Mouse (Mus musculus): ENCODE measurements around the gene Vwc2. TPM values are rescaled to one million over a fixed set of nuclear protein-coding genes. Genes with fewer than 3 reads are reported as not detected.
A peak's percentile ranks its signal among the peaks of the same experiment; 100 is the strongest.

Gene Vwc2
- total and polyA plus RNA-seq, 3 experiments: 0.29 to 0.61 (median 0.31) TPM

DNA sequence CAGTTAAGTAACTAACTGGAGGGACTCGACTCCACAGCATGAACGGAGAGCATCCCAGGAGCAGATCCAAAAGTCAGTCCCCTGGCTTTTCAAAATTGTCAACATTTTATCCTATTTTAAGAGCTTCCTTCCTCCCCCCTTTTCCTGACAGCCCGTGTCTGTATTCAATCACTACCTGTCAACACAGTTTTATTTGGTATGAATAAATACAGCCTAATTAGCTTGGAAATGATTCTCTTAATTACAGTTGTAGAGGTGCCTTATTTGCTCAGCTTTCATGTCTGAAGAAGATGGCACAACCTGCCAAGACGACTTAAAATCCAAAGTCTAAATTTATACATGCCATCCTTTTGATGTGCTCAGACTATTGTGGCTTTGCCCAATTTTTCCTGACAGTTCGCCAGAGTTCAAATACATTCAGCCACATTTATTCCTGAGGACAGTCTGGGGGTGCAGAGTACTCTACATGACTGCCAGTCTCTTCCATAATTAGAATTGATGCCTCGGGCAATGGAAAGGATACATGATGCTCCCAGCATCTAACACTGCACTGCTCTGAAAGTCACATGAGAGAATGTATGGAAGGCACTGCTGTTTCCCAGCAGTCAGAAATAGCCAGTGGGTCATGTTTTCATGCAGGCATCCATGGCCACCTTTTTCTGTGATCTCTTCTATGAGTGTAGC is 128.8 kb downstream of the Vwc2 start:
- no peak for DNase-seq

DNA sequence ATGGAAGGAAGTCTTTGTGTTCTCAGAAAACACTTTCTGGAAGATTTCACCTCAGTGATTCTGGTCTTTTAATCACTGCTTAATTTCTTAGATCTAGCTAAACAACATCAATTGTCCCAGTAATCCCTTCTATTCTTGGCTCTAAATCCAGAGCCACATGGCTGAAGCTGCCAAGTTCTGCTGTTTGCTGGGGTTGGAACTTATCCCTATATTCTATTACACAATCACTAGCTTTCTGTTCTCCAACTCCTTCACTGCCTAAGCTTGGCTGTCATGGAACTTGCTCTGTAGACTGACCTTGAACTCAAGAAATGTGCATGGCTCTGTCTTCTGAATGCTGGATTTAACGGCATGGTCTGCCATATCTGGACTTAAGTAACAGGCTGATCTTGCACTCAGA is 143.3 kb downstream of the Vwc2 start:
- peak; percentile 7 for DNase-seq

DNA sequence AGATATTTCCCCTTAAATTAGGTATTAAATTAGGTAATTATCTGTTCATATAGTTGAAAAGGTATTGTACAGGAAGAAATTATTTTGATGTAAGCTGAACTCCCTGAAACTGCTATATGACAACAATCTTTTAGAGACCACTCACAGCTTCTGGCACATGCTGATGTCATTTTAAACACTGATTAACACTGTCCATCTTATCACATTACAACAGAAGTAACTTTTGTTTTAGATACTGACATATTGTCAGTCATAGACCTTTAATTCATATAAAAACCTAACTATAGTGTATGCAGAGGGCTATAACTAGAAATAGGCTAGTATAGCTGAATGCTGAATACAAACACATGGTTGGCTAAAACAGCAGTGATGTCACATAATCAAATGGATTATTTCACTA is 166.1 kb downstream of the Vwc2 start:
- DNase-seq: no peak

DNA sequence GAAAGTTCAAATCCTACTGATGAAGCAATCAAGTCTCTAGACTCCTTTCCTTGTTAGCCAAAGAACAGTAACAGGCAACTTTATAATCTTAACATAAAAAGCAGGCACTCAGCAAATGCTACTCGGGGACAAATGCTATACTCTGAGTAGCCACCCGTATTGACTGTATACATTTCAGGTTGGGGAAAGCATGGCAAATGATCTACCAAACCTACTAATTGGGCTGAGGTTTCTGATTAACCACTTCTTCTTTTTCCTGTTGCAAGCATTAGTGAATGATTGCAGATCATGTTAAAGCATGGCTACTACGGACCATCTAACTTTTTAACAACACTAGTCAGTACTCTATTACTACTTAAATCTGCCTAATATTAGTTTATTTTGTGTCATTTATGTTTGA is 169.5 kb downstream of the Vwc2 start:
- DNase-seq: no peak

Data from adrenal gland, adult 2 months (tissue).